Mouse (Mus musculus) ES-Bruce4 (cell line): ENCODE results near the gene Ptprm. TPM values are rescaled to one million over a fixed set of nuclear protein-coding genes. Genes with fewer than 3 reads are reported as not detected.

Experiments
- H3K27ac ChIP-seq: 2 replicates; pipeline ENCODE4 v1.5.1; 2012; ENCODE audit warnings: low read length, inconsistent platforms; ENCODE audit not compliant: insufficient read depth
- H3K27me3 ChIP-seq: 2 replicates; pipeline ENCODE4 v1.6.1; 2012; ENCODE audit warnings: mild to moderate bottlenecking, low read length, inconsistent platforms; ENCODE audit not compliant: control insufficient read depth, poor library complexity, insufficient read depth, severe bottlenecking
- H3K36me3 ChIP-seq: 2 replicates; pipeline ENCODE4 v1.6.1; 2012; ENCODE audit warnings: inconsistent platforms, mild to moderate bottlenecking, low read length, moderate library complexity; ENCODE audit not compliant: control insufficient read depth, poor library complexity, insufficient read depth, severe bottlenecking
- H3K4me1 ChIP-seq: one replicate; pipeline ENCODE4 v1.8.1; 2011; ENCODE audit warnings: low read length; ENCODE audit not compliant: control insufficient read depth, insufficient read depth
- H3K4me3 ChIP-seq: 2 replicates; pipeline ENCODE4 v1.5.1; 2011; ENCODE audit warnings: low read depth, mild to moderate bottlenecking, low read length
- H3K9ac ChIP-seq: 2 replicates; pipeline ENCODE4 v1.6.1; 2012; ENCODE audit warnings: low read depth, mild to moderate bottlenecking, inconsistent platforms; ENCODE audit not compliant: poor library complexity, severe bottlenecking
- H3K9me3 ChIP-seq: replicated peaks from 2 replicates; pipeline ENCODE4 v1.6.1; 2012; ENCODE audit warnings: mild to moderate bottlenecking, low read length, inconsistent platforms; ENCODE audit not compliant: control insufficient read depth, poor library complexity, insufficient read depth, severe bottlenecking
- CTCF ChIP-seq: IDR thresholded peaks from one replicate; pipeline ENCODE4 v1.8.1; 2011; ENCODE audit warnings: low read depth, low read length
- EP300 ChIP-seq: IDR thresholded peaks from 2 replicates; pipeline ENCODE4 v1.6.1; 2011; ENCODE audit warnings: low read depth, low read length; ENCODE audit not compliant: insufficient read depth
- POLR2A ChIP-seq: IDR thresholded peaks from one replicate; pipeline ENCODE4 v1.8.1; 2011; ENCODE audit warnings: low read length; ENCODE audit not compliant: insufficient read depth
- polyA plus RNA-seq: library from polyadenylated mRNA; stranded (reverse); fragments of >200 nt; gene quantifications from 2 replicates; pipeline ENCODE4 v1.2.4, GENCODE M21; 2011; ENCODE audit warnings: low read depth; ENCODE audit not compliant: missing spikeins, insufficient read depth, insufficient read length

Gene Ptprm
- polyA plus RNA-seq, 1 experiment: 10.8 TPM

DNA sequence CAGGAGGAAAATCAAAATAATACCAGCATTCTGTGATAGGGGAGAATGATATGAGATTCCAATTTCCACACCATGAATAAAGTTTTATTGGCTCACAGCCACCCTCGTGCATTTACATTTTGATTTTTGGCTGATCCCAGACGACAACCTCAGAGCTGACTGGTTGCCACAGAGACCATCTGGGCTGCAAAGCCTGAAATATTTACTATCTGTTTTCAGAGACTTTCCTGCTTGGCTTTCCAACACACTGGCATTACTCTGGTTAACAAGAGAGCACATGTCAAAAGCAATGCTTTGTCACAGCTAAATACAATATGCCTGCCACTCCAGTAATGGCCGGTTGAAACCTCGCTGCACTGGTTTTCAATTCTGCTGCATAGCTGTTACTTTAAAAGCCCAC, 269.8 kb downstream of the Ptprm start:
- Histone ChIP-seq H3K27me3 (no peaks in the 10 kb centered on the region), H3K4me3 (no peak overlapping the region), H3K27ac (no peak overlapping the region), H3K4me1 (no peaks in the 10 kb centered on the region), H3K36me3 (no peaks in the 10 kb centered on the region), H3K9me3 (no peaks in the 10 kb centered on the region), H3K9ac (no peak overlapping the region)
- TF ChIP-seq CTCF (no peak), POLR2A (no peak)

DNA sequence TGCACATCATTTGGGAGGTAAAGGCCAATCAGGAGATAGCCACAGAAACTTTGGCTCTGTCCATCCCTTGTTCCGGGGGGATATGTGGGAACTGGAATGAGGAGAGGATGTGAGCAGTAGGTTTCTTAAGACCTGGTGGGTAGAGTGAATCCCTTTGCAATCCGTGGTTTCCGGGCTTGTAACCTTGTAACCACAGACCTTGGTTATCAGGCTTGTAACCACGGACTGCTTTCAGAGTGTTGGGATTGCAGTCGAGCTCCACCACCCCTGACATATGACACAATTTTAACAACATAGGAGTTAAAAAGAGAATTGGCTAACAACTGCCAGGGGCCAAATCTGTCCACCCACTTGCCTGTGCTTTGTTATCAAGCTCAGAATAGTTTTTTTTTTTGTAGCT, 270.2 kb downstream of the Ptprm start:
- Histone ChIP-seq H3K36me3 (no peaks in the 10 kb centered on the region), H3K9me3 (no peaks in the 10 kb centered on the region), H3K27me3 (no peaks in the 10 kb centered on the region), H3K9ac (no peak overlapping the region), H3K4me3 (no peak overlapping the region), H3K4me1 (no peaks in the 10 kb centered on the region), H3K27ac (no peak overlapping the region)
- TF ChIP-seq EP300 (no peak), POLR2A (no peak), CTCF (no peak)

DNA sequence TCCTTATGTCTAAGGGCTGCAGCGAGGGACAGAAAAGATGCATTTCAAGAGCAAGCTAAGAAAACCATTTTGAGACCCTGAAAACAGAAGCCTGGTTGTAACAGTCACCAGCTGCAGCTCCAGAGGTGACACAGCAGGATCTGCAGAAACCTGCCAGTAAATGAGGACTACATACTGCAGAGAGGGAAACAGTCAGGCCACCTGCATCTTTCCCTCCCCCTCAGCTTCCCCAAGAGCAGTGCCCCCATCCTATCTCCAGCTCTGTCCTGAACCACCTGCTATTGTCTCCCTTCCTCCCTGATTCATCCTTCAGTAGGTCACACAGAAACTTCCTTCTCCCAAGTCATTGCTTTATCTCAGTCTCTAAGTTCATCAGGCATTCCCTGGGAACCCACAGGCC, 274.7 kb downstream of the Ptprm start:
- Histone ChIP-seq H3K9ac (no peak overlapping the region), H3K9me3 (no peaks in the 10 kb centered on the region), H3K27ac (no peak overlapping the region), H3K4me1 (no peaks in the 10 kb centered on the region), H3K4me3 (no peak overlapping the region), H3K27me3 (no peaks in the 10 kb centered on the region), H3K36me3 (no peaks in the 10 kb centered on the region)
- TF ChIP-seq POLR2A (no peak), EP300 (no peak), CTCF (no peak)

DNA sequence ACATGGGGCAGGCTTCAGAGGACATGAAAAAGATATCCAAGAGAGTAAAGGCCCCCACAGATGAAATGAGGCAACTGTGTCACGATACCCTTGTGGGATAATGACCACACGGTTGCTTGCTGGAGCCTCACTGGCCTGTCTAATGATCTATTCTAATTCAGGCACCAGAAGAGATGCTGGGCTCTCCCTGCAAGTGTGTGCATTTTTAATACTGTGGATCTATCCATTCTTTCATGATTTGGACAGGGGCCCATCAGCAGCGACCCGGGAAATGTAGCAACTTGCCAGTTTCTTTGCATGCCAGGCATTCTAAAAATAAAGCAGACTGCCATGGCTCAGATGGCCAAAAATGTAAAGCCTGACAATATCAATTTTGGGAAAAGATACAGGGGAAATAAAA, 280.7 kb downstream of the Ptprm start:
- Histone ChIP-seq H3K4me3 (no peak overlapping the region), H3K9ac (no peak overlapping the region)
- TF ChIP-seq EP300 (no peak), POLR2A (no peak), CTCF (no peak)

DNA sequence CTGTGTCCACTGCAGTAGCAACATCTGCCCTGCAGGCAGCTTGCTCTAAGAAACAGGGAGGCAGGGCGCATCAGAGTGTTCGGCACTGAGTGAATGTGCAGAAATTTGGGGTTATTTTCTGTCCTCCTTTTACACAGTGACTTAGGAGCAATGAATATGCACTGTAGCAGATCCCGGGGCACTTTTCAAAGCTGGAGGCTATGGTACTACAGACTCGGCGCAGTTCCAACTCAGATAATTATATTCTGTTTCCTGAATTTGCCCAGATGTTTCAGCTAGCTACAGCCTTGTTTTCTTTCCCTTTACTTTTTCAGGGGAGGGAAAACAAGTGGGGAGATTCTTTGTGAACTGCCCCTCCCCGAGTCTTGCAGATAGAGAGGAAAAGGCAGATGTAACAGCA, 281.1 kb downstream of the Ptprm start:
- Histone ChIP-seq H3K4me1 (no peaks in the 10 kb centered on the region), H3K9me3 (no peaks in the 10 kb centered on the region), H3K27ac (no peak overlapping the region), H3K4me3 (no peak overlapping the region), H3K36me3 (no peaks in the 10 kb centered on the region), H3K9ac (no peak overlapping the region), H3K27me3 (no peaks in the 10 kb centered on the region)
- TF ChIP-seq EP300 (no peak), POLR2A (no peak), CTCF (no peak)

More for the DNA sequence above, 280.7 kb downstream of the Ptprm start:
- H3K4me1 ChIP-seq: no peaks in the 10 kb centered on the region
- no peaks in the 10 kb centered on the region for H3K27me3 ChIP-seq
- H3K9me3 ChIP-seq: no peaks in the 10 kb centered on the region
- H3K27ac ChIP-seq: no peak overlapping the region
- H3K36me3 ChIP-seq: no peaks in the 10 kb centered on the region

DNA sequence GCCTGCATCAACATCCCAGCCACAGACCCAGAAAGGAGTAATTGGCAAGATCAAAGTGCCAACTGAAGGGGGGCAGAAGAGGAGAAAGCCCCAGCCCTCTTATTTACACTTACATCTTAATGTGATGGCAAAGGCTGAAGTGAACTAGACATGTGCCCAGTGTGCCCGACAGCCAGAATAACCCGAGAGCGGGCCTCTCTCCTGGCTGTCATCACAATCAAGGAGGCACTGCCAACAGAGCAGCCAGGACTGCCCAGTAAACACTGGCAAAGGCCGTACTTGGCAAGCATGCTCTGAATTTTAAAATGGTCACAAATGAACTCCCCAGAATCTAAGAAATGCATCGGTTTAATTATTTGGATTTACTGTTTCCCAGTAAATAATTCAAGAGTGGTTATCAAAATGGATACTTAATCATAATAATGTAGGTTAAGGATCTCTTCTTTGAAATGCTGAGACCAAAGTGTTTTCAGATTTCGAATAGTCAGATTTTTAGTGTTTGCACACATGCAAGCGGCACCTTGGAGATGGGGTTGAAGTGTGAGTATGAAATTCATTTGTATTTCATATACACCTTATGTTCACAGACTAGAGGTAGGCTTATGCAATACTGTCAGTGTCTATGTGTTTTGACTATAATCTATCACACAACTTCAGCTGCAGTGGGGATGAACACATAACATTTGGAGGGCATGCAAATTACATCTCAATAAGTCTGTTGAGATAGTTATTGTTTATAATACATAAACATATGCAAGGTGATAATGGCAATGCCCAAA, 282.8 kb downstream of the Ptprm start:
- Histone ChIP-seq H3K9me3 (no peaks in the 10 kb centered on the region), H3K4me3 (no peak overlapping the region), H3K4me1 (no peaks in the 10 kb centered on the region), H3K9ac (no peak overlapping the region), H3K27ac (no peak overlapping the region), H3K36me3 (no peaks in the 10 kb centered on the region), H3K27me3 (no peaks in the 10 kb centered on the region)
- TF ChIP-seq POLR2A (no peak), CTCF (no peak), EP300 (no peak)
